Mouse (Mus musculus): ENCODE results near the gene Tmem139.

Gene Tmem139

DNA sequence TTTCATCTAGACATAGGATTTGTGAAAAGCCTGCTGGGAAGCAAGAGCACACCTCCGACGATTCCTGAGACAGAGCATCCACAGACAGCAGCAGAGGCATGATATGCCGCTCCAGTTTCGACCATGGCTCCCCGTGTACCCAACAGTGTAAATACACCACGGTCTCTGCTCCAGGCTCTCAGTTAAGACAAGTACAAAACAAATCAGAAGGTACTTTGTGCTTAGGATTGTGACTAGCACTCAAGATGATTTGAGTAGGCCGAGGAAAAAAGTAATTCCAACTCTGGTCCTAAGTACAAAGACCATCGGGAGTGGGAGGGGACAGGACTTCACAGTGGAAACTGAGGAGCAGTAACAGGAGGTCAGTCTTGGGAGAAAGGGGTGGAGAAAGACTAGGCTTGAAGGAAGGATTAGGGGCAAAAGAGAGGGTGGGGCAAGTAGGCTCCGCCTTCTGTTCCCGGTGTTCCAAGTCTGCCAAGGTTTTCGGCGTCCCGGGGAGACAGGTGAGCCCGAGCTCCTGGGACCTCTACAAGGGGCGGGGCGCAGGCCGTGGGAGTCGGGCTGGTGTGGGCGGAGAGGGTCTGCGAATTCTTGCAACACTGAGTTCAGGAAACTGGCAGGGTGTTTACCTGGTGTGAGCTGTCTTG lies at the start of gene Tmem139:
Tmem139 (plus strand) TSS at position 447 of the 647 bp plus-strand sequence.
- no peak for DNase-seq (ENCODE audit: extremely low read depth, insufficient read length, low spot score)

DNA sequence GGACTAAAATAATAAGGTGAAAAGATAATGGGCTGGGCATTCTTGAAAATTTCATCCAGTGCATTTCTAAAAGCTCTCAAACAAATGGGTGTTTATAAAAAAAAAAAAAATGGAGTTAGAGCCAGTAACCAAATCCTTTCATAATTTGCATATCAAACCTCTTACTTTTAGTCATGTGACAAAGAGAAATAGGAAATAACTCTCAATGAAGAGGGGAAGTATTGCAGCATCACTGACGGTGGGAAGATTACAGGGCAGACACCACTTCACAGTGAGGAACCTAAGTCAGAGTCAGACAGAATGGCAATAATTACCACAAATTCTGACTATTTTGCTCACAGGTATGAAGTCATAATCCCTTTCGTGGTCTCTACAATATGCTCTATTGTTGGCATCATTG lies 46.7 kb upstream of the Tmem139 start, which contains the start of gene Tas2r144:
Tas2r144 (plus strand) TSS at position 301 of the 400 bp plus-strand sequence.
- DNase-seq (ENCODE audit: extremely low read depth, insufficient read length, low spot score): no peak

DNA sequence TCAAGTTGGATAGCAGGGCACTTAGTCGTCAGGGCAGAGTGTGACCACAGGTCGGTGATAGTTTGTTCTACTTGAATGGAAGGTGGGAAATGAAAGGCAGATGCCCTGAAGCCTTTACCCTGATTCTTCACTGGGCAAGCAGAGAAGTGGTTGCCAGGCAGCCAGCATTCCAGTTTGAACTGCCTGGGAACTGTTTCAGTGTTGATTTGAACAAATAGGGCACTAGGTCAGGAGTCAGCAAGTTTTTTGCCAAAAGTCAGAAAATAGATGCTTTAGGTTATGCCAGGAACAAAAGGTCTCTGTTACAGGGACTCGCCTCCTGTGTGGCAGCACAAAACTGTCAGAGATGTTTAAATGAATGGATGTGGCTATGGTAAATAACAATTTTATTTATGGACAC lies 39.5 kb upstream of the Tmem139 start:
- no peak for DNase-seq (ENCODE audit: extremely low read depth, insufficient read length, low spot score)

DNA sequence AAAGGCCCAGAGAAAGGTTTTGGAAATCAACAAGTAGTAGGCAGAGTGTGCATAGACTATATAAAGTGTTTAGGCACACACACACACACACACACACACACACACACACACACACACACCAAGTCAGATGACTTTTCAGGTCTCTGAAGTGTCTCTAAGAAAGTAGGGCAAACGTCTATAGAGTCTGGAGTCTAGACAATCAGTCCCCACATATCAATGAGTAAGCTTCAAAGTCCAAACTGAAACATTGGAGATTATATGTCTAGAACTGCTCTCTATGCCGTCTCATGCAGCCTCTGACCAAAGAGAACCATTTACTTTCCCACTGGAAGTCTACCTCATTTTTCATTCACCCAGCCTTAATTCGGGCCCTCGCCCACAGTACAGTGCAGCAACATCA lies 36.7 kb upstream of the Tmem139 start:
- DNase-seq (ENCODE audit: extremely low read depth, insufficient read length, low spot score): no peak

DNA sequence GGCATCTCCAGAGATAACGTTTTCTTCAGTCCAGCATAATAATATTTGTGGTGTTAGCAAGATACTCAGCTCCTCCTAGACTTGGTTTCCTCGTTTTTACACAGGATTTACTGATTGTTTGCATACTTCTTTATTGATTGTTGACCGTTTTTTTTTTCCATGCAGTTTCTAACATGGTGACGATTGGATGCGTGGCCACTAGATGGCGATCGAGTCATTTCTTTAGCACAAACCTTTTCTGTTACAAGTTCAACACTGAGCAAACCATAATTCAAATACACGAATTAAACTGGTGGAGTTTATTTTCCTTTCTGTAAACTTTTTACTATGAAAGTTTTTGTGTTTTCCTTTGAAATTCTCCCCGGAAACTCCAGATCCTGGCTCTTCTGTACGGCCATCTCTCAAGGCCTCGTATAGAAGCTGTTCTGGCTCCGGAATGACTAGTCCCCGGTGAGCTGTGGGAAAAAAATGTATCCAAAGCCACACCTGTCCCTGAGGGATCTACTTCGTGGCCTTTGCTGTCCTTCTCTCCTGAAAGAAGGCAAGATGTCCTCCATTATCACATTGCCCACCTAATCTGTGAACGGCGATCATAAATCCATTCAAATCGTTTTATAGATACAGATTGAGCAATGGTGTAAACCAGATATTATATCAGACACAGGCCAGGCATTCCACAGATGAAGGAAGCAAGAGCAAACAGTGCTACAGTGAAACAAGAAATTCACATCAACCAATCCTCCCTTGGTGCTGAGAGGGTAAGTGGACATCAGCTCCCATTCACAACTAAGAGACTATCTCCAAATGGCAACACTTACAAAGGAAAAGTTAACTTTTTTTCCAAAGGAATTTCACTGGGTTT lies 34.3 kb upstream of the Tmem139 start:
- DNase-seq (ENCODE audit: extremely low read depth, insufficient read length, low spot score): peak; percentile 3

DNA sequence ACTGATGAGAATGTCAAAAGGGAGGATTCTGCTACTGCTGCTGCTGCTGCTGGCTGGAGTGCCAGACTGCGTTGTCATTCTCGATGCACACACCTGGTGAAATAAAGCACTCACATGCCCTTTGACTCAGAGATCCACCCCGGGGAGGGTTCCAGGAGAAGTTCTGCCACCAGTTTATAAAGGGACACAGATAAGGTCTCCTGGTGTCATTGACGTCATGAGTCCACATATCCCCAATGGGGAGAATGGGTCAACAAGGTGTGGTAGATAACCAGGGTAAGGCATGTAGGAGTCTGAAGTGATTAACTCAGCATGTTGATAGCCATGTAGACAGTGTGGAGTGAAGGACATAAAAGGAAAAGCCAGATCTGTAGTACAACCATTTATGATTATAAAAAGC lies 32.2 kb upstream of the Tmem139 start:
- DNase-seq (ENCODE audit: extremely low read depth, insufficient read length, low spot score): no peak

DNA sequence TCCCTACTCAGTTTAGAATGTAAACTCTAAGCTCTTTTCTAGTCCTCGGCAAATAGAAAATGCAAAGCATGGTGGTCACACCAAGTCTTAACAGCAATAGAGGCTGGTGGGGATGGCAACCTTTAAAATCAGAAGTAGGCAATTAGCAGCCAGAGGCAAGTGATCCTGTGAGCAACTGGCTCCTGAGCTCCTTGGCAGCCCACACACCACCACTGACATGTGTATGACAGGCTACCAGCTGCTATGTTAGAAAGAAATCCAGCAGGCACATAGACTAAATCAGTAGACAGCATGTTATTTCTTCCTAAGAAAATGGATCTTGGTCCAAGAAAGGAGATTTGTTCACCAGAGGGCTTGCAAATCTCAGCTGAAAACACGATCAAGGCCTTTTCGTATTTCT lies 30.6 kb upstream of the Tmem139 start:
- DNase-seq (ENCODE audit: extremely low read depth, insufficient read length, low spot score): no peak

DNA sequence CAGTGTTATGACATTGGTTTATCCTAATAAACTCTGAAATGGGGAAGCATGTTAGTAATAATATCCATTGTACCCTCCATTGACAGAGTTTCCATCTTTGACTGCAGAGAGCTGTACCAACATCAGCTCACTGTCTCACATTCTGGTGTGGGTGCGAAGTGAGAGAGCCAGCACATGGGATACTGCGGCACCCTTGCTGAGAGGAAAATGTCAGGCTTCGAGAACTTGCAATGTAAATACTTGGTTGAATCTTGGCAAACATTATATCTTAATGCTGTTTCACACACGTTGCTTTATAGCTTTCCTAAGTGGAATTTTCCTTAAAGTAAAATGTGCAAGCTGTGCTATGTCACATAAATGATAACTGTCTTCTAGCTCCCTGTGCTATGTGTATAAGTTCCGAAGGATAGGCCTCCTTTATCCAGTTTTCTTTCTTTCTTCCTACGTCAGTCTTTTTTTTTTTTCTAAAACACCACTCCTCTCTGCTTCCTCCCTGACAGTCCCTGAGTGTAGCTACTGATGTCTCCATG lies 24.4 kb upstream of the Tmem139 start:
- no peak for DNase-seq (ENCODE audit: extremely low read depth, insufficient read length, low spot score)

DNA sequence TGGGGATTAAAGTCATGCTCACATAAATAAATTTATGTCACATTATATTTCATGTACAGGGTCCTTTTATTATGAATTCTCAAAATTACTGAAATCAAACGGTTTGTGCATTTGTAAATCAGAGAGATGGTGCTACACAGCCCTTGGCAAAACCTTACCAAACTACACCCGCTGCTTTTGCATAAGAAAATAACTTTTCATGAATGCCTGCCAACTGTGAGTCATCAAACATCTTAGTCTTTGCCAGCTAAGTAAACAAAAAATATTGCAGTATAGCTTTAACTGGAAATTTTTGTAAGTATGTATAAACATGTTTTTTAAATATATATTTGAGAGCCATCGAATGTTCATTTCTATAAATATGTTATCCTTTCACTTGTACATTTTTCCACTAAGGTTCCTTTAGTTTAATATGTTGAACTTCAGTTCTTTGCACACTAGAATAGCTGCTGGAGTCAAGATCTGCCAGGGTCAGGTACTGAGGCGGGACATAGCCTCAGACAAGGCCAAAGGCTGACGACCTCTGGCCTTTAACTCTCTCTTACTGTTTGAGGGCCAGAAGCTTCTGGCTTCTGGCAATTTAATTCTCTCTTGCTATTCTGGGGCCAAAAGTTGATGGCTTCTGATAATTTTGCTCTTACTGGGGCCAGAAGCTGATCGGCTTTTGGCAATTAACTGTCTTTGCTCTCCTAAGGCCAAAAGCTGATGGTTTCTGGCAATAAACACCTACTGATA lies 20.3 kb upstream of the Tmem139 start:
- DNase-seq (ENCODE audit: extremely low read depth, insufficient read length, low spot score): no peak

DNA sequence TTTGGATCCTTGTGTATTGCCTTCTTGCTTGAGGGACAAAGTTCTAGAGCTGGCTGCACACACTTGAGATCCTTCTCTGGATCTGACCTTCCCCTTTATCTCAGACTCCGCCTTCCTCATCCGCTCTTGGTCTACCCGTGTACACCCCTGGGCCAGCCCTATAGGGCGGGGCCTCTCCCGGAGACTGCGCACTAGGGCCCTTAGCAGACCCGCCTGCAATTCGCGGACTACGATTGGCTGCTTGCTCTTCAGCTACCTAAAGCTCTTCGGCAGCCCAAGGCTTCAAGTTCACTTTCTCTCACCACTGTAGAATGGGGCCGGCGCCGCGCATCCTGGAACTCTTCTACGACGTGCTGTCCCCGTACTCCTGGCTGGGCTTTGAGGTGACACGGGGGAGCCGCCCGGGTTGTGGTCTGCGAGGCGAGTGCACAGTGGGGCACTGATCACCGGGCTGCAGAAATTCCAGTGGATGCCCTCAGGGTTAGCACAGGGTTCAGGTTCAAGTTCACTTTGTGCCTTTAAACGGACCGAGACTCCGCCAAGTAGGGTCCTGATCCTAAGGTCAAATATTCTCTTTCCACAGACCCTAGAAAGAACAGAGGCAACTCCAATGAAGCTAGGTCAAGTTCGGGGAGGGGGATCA lies 15.9 kb upstream of the Tmem139 start, which contains the start of gene Gstk1:
Gstk1 (plus strand) TSS at position 225 of the 643 bp plus-strand sequence.
- no peak for DNase-seq (ENCODE audit: extremely low read depth, insufficient read length, low spot score)

DNA sequence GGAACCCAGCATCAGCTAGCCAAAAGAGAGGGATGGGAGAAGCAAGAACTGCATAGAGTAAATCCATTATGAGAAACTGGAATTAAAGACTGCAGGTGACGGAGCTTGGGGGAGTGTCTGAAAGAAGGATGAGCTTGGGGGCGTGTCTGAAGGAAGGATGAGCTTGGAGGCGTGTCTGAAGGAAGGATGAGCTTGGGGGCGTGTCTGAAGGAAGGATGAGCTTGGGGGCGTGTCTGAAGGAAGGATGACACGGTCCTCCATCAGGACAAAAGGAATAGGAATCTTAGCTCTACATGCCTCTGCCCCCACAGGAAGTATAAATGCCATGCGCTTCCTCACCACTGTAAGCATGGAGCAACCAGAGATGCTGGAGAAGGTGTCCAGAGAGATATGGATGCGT lies 14.6 kb upstream of the Tmem139 start:
- DNase-seq (ENCODE audit: extremely low read depth, insufficient read length, low spot score): no peak

DNA sequence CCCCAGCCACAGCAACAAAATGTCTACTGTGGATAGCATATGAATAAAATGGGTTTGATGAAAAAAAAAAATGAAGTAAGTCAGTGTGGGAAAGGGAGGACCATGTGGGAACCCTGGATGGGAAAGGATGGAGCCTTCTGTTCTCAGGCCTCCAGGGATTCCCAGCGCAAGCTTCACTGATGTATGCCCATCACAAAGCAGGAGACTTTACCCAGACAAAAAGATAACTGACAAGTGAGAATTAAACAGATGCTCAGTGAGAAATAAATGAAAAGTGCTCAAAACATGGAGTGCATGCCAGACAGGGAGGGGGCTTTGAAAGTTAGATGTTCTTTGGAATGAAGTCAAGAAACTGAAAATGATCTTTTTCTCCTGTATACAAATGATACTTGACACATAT lies 13.8 kb upstream of the Tmem139 start:
- no peak for DNase-seq (ENCODE audit: extremely low read depth, insufficient read length, low spot score)

DNA sequence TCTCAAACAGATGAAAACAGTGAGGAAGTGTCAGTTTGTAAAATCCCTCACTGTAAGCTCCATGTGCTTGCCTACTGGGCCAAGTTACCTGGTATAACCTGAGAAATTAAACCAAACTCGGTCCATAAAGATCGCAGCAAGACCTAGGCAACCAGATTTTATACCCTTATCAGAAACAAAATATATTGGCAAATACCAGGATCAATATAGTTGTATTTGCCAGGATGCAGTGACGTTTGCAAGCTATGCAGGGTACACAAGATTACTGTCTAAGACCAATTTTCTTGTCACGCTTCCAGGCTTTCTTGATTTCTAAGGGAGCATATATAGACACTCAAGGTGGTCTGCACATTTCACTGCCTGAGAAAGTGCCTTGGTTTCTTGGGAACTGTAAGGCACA lies 10.0 kb upstream of the Tmem139 start:
- DNase-seq (ENCODE audit: extremely low read depth, insufficient read length, low spot score): no peak

DNA sequence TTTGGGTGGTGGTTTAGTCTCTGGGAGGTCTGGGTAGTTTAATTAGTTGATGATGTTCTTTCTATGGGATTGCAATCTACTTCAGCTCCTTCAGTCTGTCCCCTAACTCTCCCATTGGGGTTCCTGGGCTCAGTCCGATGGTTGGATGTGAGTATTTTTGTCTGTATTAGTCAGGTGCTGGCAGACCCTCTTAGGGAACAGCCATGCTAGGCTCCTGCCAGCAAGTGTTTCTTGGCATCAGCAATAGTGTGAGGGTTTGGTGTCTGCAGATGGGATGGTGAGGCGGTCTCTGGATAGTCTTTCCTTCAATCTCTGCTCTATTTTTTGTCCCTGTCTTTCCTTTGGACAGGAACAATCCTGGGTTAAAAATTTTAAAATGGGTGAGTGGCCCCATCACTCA lies 8.7 kb upstream of the Tmem139 start:
- no peak for DNase-seq (ENCODE audit: extremely low read depth, insufficient read length, low spot score)

DNA sequence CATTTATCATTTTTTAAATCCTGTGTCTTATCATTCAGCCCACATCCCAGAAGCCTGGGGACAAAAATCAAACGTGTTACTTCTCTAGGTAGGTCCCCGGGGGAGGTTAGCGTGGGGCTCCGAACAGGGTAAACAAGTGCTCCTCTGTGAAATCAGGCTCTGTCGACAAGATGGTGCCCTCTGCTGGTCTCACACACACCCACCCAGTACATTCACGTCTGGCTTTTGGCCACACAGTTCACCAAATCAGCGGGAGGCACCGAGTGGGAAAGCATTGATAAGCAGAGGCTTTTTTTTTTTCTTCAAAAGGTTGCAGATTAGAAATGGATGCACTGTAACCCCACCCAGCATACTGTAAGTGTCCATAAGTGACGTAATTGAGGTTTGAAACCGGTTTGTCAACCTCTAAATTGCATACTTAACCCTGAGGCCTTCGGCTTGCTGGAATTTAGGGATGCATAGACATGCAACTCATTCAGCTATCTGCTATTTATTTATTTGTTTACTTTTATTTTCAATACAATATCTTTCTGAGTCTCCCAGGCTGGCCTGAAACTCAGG lies 4.4 kb upstream of the Tmem139 start:
- DNase-seq (ENCODE audit: extremely low read depth, insufficient read length, low spot score): no peak

DNA sequence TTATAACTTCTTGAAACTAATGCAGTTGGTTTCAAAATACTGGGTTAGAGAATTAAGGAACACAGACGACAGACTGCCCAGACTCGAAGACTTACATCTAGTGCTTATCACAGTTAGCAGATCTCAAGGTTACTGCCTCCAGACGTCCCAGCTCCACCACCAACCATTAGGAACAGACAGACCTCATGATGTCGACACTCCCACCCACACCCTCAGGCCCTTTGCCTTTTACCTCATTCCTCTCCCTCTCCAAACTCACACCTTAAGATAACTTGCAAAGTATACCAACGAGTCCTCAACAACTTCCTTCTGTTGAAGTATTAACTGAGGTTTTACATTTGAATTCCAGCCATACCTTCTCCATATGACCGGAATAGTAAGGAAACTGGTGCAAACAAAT lies 1.3 kb upstream of the Tmem139 start:
- DNase-seq (ENCODE audit: extremely low read depth, insufficient read length, low spot score): no peak

DNA sequence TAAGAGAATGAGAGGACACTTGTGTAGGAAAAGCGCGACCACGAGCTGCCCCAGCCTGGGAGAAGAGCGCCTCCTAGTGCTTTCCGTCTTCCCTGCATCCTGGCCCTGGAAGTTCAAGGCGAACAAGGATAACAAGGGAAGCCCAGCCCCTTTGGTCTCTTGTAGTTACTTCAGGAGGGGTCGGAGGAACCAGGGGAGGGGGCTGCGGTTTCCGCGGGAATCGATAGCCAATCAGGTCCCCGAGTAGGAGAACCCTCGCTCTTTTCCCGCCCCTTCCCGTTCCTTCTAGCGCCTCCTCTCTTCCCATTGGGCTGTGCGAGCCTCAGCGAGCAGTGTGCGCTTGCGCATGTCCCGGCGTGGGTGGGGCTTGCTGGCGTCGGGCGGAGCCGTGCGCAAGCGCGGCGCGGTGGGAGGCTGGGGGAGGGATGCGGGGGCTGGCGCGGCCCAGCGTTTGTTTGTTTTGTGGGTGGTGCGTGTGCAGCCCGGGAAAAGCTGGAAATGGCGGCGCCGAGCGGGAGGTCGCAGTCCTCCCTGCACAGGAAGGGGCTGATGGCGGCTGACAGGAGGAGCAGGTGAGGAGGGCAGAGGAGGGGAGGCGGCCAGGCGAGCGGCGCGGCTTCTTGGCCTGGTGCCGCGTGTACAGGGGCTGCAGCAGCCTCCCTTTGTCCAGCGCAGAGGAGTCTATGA lies 3.0 kb downstream of the Tmem139 start, which contains the start of gene Casp2:
Casp2 (plus strand) TSS at position 360 of the 687 bp plus-strand sequence.
- peak; percentile 95 for DNase-seq (ENCODE audit: extremely low read depth, insufficient read length, low spot score)

DNA sequence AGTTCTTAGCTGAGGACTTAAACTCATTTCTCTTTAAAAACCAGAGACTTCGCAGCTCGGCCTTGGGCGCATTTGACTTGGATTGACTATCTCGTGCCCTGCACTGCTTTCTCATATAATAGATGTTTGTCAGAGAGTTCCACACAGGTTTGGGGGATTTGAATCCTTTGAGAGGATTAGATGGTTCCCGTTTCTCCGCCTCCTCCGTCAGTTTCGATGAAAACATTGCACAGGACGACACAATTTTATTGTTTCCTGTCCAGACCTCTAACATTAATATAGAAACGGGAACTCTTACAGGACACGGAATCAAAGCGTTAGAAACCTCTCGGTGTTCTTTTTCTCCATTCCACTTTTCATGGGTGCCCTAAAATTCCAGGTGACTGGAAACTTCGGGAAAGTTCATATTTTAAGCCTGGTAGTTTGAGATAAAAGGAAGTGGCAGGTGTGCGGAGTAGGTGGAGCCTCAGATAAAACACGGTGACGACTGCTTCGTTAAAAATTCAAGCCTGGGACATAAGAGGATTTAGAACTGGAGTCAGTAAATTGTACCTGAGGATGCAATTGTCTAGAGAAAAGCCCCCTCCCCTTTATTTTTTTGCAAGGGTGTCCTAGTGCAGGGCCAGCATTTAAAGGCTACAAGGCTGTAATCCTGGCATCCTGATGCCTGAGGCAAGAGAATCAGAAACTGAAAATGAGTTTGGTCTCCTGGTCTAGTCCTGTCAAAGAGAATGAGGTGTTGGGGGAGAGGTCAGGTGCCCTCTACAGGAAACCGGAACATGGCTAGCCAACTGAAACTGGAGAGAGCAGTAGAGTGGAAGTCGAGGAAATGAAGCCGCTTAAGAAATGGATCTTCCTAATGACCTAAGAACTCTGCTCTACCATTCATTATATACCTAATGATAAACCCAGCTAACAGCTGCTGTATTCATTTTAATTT lies 3.9 kb downstream of the Tmem139 start:
- no peak for DNase-seq (ENCODE audit: extremely low read depth, insufficient read length, low spot score)

DNA sequence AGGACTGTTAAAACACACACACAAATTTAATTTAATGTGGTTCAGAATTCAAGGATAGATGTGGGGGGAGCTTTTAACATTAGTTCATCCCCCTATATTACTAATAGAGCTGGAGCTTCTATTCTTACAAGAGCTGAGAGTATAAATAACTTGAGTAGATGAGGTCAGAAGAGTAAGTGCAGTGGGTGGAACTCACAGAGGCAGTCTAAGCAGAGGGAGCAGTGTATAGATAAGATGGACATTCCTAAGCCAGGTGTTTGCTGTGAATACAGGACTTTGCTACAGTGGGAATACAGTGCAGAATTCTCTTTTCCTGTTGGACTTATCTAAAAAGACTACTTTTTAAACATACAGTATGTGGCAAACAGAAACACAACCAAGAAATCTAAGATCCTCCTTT lies 9.0 kb downstream of the Tmem139 start:
- no peak for DNase-seq (ENCODE audit: extremely low read depth, insufficient read length, low spot score)

Data from 3134 (cell line).